Mouse (Mus musculus) 3T3-L1 (cell line): ENCODE measurements at regions not wholly inside any gene's neighbourhood (a gene's known extent, or its start where the extent isn't known, plus 50 kb on each side); places are given as distances from the start of the nearest gene placed in this dataset.

Experiments
- DNase-seq: peaks from one replicate; pipeline ENCODE4 v3.0.0-alpha.2; 2015; ENCODE audit warnings: low read depth, low spot score

- DNase-seq: no peak
Measured at GRCm38 (mm10) chr12:59312703-59313102, 93.2 kb upstream of the Fbxo33 start.

GRCm38 (mm10) chr12:59307958-59308357 lies 88.4 kb upstream of the Fbxo33 start:
- no peak for DNase-seq

GRCm38 (mm10) chr12:59304522-59304921 lies 85.0 kb upstream of the Fbxo33 start:
- DNase-seq: no peak
